Mouse (Mus musculus) mesoderm, embryonic 11.5 days (tissue): ENCODE measurements around the gene Acox2.
A peak's percentile ranks its signal among the peaks of the same experiment; 100 is the strongest.

Source experiments
- DNase-seq: peaks from one replicate; pipeline ENCODE4 v3.0.0-alpha.2; 2012; ENCODE audit warnings: low read depth, low spot score

Gene Acox2

DNA sequence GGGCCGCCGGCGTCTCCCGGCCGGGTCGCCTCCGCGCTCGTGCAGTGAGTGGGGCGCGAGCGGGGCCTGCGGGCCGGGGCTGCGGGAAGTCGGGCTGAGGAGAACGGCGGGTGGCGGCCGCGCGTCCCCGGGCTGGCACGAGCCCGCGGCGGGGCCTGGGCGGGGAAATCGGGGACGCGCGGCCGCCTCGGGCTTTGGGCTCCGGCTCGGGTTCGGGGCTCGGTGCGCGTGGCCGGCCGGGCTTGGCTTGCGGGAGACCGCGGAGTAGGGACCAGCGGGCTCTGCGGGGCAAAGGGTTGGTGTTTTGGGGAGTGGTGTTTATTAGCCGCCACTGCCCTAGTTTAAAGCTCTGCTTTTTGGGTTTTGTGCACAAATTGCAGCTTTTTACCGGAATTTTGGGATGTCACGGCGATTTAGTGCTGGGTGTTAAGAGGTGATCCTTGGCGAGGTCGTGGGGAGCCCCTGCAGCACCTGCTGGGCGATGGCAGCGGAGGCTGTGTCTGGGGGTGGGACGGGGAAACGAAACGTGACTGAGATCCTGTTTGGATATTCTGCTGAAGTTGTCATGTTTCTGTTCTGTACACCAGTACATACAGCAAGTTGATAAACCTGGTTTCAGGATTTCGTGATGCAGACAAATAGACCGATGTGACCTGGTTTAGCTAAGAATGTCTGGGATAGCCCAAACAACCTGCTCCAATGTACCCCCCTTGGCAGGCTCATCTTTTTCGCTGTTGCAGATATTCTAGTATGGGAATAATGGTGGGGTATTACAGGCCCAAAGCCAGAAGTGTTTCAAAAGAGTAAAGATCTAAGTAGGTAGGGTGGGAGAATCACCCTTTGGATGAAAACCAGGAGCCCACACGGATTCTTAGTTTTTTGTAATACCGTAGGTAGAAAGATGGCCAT is 44.6 kb downstream of the Acox2 start:
- DNase-seq = peak; percentile 53

DNA sequence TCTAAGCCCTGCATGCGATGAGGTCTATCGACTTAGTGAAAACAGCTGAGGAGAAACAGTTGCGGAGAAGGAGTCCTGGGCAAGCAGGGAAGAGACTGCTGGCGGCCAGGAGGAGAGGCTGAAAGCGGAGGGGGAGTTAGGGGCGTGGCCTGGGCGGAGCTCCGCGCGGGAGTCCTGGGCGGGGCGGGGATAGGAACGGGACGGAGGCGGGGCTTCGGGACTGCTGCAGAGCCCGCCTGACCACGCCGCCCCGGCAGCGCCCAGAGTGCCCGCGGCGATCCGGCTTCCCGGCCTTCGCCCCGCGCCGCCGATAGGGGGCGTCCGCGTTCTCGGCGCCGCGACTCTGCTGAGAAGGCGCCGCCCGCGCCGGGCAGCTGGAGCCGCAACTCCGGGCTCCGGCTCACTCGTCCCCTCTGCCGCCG is 45.3 kb downstream of the Acox2 start, which contains the start of gene Kctd6:
TSS of gene Kctd6 (plus strand) at position 338 of the 422 bp plus-strand sequence.
- peak; percentile 97 for DNase-seq

- no peak for DNase-seq
These were observed 46.2 kb downstream of the Acox2 start for GRCm38 (mm10) chr14:8212996-8213395.

- DNase-seq = no peak
These were observed 49.3 kb downstream of the Acox2 start for GRCm38 (mm10) chr14:8209896-8210295.

DNA sequence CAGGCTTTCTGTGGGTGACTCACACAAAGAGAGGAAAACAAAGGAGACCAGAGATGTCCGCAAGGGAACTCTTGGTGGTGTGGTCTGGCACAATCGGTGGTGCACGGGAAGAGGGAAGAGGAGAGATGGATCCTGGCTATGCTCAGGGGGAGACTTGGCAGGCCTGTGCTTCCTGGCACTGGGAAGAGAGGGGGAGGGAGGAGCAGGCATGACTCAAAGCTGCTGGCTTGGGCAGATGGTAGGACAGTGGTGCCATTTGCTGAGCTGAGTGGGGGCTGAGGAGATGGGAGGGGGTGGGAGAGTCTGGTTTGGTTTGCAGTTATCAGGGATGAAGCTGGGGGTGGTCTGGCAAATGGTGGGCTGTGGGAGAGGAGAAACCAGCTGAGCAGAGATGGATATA is 50.3 kb downstream of the Acox2 start:
- no peak for DNase-seq

DNA sequence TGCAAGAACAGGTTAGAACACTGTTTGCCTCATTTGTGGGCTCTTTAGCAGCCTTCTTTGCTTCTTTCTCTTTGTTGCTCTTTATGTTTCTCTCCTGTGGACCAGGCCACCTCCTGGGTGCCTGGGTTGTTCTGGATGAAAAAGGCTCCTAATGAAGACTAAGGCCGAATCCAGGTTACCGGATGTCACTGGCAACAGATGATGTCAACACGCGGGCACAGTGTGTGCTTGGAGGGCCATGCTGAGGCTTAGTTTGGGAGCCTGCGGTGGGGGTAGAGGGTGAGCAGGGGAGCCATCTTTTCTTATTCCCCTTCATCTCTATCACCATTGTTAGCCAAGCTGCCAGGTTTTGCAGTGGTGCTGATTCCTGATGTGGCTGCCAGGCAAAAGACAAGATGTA is 51.6 kb downstream of the Acox2 start:
- DNase-seq = no peak

DNA sequence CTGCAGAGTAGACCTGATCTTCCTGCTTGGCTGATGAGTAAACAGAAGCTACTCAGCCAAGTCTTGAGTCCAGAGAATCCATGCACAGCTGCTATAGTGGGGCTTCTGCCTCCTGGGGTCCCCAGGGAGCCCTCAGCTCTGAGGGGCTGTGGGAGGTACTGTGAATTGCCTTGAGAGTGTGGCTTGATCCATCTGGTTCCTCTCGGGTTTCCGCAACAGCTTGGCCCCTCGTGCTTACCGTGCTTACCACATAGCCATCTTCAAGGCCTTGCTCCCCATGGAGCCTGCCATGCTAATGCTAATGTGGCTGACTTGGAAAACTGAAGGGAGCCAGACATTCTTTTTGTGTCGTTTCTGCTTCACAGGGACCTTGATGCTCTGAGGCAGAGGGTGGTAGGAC is 52.0 kb downstream of the Acox2 start:
- peak; percentile 71 for DNase-seq

DNA sequence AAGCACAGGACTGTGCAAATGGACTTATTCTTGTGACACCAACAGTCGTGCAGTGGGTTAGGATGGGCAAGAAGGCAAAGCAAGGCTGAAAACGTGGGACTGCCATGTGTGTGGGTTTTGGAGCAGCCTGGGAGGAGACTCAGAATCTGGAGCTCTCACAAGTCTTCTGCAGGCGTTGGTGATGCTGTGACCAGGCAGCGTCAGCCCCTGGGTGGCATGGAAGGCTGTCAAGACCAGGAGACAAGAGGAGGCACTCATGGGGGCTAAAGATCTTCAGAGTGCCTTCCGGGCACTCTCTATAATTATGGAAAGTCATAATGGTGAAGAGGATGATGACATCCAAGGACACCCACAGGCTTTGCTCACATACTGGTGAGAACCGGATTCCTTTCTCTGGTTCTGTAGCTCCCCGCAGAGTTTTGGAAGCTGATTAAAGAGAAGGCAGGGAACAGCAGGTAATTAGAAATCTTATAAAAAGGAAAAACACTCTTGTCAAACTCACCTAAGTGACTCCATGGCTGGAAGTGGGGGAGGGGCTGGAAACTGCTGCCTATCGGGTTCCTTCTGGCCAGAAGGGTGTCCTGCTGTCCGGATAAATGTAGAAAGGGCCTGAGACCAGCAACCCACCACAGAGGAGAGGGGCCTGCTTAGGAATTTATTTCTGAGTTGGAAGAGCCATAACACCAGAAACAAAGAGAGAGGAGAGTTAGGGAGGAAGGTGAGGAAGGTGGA is 52.8 kb downstream of the Acox2 start:
- no peak for DNase-seq

- no peak for DNase-seq
These were observed 57.4 kb downstream of the Acox2 start for GRCm38 (mm10) chr14:8201715-8202114.

- DNase-seq = no peak
These were observed 58.4 kb downstream of the Acox2 start for GRCm38 (mm10) chr14:8200769-8201168.

DNA sequence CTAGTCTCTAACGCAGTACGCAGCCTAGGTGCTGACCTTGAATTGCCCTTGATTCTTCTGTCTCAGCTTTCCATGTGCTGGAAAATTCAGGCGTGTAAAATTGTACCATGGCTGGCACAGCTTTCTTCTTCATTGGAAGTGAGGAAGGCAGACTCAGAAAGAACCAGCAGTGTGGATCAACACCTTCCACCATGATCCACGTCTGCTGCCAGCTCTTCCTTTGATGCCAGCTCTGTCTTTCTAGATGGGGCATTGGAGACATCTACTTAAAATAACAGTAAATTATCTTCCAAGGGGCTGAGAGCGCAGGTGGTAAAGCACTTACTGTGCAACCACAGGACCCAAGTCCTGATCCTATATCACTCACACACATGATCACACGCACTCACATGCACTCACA is 66.4 kb downstream of the Acox2 start:
- no peak for DNase-seq

DNA sequence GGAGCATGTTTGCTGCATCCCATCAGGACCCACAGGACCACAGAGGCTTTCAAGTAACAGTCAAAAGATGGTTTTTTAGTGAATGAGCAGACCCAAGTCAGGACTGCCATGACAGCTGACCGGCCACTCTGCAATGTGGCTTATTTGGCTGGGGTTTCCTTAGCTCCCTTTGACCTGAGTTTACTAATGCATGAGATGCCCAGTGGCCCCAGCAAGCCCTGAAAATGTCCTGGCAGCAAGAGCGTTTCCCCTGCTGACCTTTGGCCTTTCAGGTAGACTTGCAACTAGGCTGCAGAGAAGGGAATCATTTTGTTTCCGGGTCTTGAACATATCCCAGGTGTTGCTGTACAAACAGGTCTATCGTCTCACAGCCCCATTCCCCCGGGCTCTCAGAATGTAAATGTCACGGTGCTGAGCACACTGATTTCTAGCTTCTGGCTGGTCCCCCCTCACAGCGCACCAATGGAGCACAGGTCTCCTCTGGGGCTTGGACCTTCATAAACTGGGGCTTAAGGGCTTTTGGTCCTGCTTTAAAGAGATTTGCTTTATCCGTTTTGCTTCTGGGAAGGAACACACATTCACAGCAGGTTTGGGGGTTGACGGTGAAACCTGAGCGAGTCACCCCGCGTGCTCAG is 67.7 kb downstream of the Acox2 start:
- no peak for DNase-seq

DNA sequence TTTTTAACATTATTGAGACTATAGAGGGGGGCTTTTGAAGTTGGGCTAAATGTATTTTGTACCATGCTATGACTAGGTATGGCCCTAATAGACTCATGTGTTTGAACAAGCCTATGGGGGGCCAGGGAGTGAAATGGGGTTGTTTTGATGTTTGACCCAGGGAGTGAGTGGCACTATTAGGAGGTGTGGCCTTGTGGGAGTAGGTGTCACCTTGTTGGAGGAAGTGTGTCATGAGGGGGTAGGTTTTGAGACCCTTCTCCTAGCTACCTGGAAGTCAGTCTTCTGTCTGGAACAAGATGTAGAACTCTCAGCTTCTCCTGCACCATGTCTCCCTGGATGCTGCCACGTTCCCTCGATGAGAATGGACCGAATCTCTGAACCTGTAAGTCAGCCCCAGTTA is 68.6 kb downstream of the Acox2 start:
- no peak for DNase-seq

- DNase-seq = no peak
These were observed 72.7 kb downstream of the Acox2 start for GRCm38 (mm10) chr14:8186278-8187045.

DNA sequence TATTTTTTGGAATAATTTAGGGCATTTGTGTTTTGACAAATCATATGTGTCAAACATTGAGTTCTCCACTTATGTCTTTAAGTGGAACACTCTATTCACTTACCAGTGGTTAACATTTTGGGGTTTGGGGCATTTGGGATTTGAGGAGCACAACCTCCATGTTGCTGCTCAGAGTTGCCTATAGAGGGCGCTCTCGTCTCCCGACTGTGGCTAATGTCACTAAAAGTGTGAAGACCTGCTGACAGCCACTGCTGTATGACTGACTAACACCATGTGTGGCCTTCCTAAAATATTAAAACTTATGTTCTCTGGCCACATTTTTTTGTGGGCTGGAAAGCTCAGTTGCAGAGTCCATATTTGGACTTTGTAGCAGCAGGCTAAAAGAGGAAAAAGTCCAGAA is 75.8 kb downstream of the Acox2 start:
- no peak for DNase-seq

DNA sequence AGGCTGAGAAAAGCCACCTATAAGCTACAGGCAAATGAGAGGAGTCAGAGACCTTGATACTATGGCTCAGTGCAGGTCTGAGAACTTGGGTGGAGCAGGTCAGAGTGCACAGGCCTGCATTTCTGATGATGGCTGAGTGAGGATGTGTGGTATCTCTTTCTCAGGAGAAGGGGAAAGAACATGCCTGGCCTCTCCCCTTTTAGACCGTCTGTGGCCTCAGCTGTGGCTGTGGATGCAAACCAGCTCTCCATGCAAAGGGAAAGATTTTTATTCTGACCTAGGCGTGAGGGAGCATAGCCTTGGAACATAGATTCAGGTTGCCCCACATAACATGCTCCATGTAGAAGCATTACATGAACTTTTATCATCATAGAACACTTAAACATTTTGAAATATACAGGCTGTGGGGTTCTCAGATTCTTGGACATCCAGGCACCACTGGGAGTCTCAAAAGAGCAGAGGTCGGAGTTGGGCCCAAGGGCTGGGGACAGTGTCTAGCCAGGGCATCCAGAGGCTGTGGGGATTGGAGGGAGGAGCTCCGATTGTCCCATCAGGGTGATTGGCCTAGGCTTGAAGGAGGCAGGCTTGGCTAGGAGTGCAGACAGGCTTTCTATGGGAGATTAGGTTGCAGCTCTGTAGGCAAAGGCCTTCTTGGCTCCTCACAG is 78.7 kb downstream of the Acox2 start:
- no peak for DNase-seq

GRCm38 (mm10) chr14:8176251-8176650 is 82.9 kb downstream of the Acox2 start:
- DNase-seq = no peak
